Mouse (Mus musculus): ENCODE results near the gene Nol6.

The Nol6 gene

GRCm38 (mm10) chr4:41124180-41124951 lies at the start of gene Nol6:
Gene Nol6 (minus strand): TSS chr4:41124455.
- DNase-seq (ENCODE audit: low read depth), result peak; percentile 99

- DNase-seq (ENCODE audit: low read depth), result no peak
These were observed 46.7 kb upstream of the Nol6 start for GRCm38 (mm10) chr4:41170970-41171369.

GRCm38 (mm10) chr4:41165693-41166475 lies 41.6 kb upstream of the Nol6 start:
- DNase-seq (ENCODE audit: low read depth), result peak; percentile 63

- DNase-seq (ENCODE audit: low read depth), result no peak
These were observed 40.7 kb upstream of the Nol6 start for GRCm38 (mm10) chr4:41164974-41165373.

- DNase-seq (ENCODE audit: low read depth), result no peak
These were observed 37.0 kb upstream of the Nol6 start for GRCm38 (mm10) chr4:41161232-41161631.

- no peak for DNase-seq (ENCODE audit: low read depth)
These were observed 34.0 kb upstream of the Nol6 start for GRCm38 (mm10) chr4:41158251-41158650.

GRCm38 (mm10) chr4:41156961-41157360 lies 32.7 kb upstream of the Nol6 start:
- DNase-seq (ENCODE audit: low read depth), result no peak

- DNase-seq (ENCODE audit: low read depth), result no peak
These were observed 28.9 kb upstream of the Nol6 start for GRCm38 (mm10) chr4:41153146-41153545.

- DNase-seq (ENCODE audit: low read depth), result no peak
These were observed 26.9 kb upstream of the Nol6 start for GRCm38 (mm10) chr4:41151186-41151585.

- no peak for DNase-seq (ENCODE audit: low read depth)
These were observed 25.6 kb upstream of the Nol6 start for GRCm38 (mm10) chr4:41149891-41150290.

- no peak for DNase-seq (ENCODE audit: low read depth)
These were observed 18.3 kb upstream of the Nol6 start for GRCm38 (mm10) chr4:41142601-41143000.

GRCm38 (mm10) chr4:41140174-41140875 lies 16.1 kb upstream of the Nol6 start:
- no peak for DNase-seq (ENCODE audit: low read depth)

- no peak for DNase-seq (ENCODE audit: low read depth)
These were observed 12.6 kb upstream of the Nol6 start for GRCm38 (mm10) chr4:41136811-41137210.

- no peak for DNase-seq (ENCODE audit: low read depth)
These were observed 12.2 kb upstream of the Nol6 start for GRCm38 (mm10) chr4:41136454-41136805.

- no peak for DNase-seq (ENCODE audit: low read depth)
These were observed 11.6 kb upstream of the Nol6 start, which contains the start of gene Ube2r2 for GRCm38 (mm10) chr4:41135711-41136453. Gene Ube2r2 (plus strand): TSS chr4:41135743.

- DNase-seq (ENCODE audit: low read depth), result no peak
These were observed 10.9 kb upstream of the Nol6 start for GRCm38 (mm10) chr4:41134935-41135710.

GRCm38 (mm10) chr4:41133529-41134291 lies 9.5 kb upstream of the Nol6 start:
- no peak for DNase-seq (ENCODE audit: low read depth)

- DNase-seq (ENCODE audit: low read depth), result no peak
These were observed 8.2 kb upstream of the Nol6 start for GRCm38 (mm10) chr4:41132471-41132870.

- no peak for DNase-seq (ENCODE audit: low read depth)
These were observed 5.6 kb upstream of the Nol6 start for GRCm38 (mm10) chr4:41129836-41130235.

GRCm38 (mm10) chr4:41129406-41129805 lies 5.2 kb upstream of the Nol6 start:
- no peak for DNase-seq (ENCODE audit: low read depth)
